Mouse (Mus musculus) gastrocnemius, postnatal 25 days (tissue): Measurements from ENCODE around the gene Rps6ka4. TPM values are rescaled to one million over a fixed set of nuclear protein-coding genes. Genes with fewer than 3 reads are reported as not detected.

Experiments used
- DNase-seq: peaks from one replicate; pipeline ENCODE4 v3.0.0; 2022
- total RNA-seq, 2 experiments: library from RNA; stranded (reverse); gene quantifications; 1 replicate in 1 of 2; 2 replicates in 1 of 2; pipeline ENCODE4 v1.2.3; 2021

The Rps6ka4 gene
- total RNA-seq, 2 experiments from 2014 or later = 6.7 to 7.2 TPM

DNA sequence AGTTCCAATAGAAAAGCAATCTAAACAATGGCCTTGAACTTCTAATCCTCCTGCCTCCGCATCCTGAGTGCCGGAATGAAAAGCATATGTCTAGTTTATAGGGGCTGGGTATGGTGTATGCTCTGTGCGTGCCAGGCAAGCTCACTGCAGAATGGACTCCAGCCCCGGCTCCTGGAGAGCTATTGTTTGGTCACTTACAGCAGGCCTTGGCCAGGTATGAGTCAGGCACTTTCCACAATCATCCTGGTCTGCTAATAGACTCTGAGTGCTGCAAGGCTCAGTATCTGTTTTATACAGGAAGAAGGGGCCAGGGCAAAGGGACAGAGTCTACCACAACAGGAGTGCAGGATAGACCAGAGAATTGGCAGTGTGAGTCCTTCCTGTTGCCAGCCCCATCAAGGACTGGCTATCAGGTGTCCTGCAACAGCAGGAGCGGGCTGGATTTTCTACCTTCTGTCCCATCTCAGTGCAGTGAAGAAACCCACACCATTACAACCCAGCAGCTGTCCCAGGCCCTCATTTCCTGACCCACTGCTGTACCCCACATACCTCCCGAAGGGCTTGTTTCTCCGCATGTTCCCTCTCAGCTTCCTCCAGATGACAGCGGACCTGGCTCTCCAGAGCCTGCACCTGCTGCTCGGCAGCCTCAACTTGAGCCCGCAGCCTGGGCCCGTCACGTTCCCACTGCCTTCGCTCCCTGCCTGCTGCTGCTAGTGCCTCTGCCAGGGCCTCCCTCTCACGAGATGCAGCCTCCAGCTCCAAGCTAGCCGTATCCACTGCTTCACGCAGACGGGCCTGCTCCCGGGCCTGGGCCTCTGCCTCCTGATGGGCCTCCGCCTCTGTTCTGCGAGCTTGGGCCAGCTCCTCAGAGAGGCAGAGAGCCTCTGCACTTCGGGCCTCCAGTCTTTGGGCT, 12.2 kb upstream of the Rps6ka4 start:
- DNase-seq = no peak

DNA sequence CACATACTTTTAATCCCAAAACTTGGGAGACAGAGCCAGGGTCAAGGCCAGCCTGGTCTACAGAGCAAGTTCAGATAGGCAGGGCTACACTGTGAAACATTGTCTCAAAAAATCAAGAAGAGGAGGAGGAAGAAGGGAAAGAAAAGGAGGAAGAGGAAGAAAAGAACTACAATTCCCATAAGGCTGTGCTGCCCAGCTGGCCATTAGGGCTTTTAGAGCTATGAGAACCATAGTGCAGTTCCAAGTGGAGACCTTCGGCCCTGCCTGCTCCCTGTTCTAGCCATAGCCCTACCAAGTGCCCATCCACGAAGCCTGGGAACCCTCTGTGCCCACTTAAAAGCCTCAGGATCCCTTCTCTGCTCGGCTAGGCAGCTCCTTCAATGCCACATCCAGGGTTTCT, 11.1 kb upstream of the Rps6ka4 start:
- no peak for DNase-seq

DNA sequence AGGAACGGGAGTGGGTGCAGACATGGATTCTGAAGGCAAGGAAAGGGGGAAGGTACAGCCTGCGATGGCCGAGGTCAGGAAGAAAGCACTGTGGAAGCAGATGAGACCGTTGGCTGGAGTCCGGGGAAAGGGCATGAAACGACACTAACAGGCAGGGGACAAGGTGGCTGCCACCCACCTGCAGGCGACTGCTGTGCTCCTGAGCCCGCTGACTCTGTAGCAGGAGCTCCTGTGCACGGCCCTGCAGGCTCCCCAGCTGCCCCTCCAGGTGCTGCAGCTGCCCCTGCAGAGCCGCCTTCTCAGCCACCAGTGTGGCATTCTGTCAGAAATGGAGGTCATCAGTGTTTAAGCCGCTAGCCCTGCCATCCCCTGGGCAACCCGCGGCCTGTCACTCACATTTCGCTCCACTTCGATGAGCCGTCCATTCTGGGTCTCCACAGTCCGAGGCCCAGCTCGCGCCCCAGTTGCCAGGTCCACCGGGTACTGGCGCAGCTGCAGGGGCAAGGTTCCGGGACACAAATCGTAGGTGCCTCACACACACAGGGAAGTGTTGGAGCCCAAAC, 9.2 kb upstream of the Rps6ka4 start:
- DNase-seq = no peak

DNA sequence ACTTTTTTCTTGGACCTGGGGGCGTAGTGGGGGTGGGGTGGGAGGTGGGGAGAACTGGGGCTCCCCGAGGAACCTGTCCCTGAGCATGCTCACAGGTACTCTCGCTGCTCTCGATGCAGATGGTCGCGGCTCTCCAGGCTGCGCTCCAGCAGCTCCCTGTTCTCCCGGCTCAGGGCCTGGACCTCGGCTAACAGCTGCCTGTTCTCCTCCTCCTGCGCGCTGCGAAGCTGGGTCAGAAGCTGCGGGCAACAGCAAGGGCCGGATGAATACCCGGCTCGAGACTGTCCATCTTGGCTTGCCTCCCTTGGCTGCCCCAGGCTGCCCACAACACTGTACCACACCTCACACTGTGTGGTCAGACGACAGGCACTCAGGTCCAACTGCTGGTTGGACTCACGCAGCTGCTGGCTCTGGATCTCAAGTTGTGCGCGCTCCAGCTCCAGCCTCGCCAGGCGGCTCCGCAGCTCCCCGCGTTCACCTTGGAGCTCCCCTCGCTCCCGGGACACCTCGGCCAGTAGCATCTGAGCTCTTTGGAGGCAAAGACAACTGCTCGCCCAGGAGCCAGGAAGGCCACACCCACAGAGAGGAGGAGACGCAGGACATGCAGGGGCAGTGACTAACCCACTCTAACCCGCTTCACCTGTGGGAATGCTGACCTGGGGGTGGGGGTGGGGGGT, 7.5 kb upstream of the Rps6ka4 start:
- DNase-seq = no peak

DNA sequence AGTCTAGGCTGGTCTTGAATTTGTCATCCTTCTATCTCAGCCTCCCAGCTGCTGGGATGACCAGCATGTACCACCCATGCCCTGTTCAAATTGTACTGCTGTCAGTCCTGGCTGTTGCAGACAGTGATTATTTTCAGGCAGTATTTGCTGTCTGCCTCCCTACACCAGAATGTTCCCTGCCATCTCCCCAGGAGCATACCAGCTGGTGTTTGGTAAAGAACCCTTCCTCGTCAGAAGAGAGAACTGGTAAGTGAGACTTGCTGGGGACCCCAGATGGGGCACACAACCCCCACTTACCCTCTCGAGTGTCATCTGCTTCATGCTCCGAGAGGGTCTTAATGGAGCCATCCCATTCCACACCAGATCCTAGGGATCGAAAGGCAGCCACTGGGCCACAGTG, 5.6 kb upstream of the Rps6ka4 start:
- DNase-seq = no peak

DNA sequence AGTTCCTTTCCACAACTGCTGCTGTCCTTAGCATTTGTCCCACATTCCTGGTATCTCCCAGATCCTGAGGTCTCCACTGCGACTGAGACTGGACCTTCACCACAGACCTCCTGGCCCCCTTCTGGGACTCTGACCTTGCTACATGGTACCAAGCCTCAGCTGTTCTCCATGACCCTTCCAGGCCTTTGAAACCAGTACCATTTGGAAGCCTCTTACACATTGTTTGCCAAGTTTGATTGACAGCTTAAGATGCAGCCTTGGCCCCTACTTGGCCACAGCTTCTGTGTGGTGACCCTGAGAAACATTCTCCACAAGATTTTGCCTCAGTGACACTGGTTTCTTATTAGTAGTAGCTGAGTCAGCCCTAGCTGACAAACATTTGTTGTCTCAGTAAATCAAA, 1.9 kb upstream of the Rps6ka4 start:
- DNase-seq = no peak

DNA sequence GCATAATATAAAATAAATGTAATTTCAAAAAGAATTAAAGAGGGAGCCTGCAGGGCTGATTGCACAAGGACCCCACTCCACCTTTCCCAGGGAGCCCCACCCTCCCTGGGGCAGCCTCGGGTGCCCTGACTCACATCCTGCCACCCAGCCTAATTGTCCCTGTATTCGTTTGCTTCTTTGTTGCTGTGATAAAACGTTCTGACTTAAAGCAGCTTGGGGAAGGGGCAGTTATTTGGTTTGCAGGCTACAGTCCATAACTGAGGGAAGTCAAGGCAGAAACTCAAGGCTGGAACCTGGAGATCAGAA, 809 bp upstream of the Rps6ka4 start:
- no peak for DNase-seq

DNA sequence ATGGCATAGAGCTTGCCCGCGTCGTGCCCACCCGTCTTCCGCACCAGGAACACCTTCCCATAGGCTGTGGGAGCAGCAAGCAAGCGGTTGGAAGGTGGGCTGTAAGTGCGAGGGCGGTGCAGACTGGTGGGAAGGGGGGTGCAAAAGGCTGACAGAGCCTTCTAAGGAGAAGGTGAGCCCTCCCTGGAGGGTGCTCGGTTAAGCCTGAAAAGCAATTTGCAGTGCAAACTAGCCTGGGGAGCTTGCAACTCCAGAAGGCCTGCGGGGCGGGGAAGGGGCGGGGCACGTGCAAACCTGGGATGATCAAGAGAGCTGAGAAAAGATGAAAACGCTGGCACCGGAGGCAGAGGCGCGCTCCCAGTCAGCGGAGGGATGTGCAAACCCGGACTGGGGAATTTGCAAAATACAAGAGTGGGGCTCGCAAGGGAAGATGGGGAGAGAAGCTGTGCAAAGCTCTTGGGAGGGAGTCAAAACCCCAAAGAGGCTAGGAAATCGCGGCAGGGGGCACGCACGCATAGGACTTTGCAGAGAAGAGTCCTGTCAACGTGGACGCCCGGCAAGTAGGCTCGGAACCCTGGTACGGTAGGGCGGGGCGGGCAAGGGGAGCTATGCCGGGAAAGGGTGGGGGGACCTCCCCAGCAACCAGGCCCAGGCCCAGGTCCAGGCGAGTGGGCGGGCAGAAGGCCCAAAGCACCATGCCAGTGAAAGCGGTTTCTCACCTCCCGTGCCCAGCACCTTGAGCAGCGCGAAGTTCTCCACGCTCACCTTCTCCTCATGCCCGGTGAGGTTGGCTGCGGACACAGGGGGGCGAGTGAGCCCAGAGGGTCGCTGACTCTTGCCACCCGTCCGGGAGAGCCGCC, 591 bp downstream of the Rps6ka4 start:
- DNase-seq = no peak

DNA sequence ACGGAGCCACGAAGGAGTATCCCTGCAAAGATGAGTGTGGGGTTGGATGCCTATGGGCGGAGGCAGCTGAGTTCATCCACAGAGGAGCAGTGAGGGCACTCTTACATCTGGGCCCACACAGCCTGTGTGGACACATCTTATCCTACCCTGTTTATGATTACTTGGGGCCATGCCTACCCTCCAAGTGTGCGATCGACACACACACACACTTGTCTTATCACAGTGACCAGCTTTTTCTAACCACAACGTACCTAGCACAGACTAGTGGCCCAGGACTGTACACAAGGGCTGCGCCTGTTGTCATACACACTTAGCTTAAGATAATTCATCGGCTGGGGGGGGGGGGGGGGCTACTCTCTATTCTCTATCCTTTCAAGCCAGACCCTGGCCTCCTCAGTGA, 8.1 kb downstream of the Rps6ka4 start:
- DNase-seq = no peak

DNA sequence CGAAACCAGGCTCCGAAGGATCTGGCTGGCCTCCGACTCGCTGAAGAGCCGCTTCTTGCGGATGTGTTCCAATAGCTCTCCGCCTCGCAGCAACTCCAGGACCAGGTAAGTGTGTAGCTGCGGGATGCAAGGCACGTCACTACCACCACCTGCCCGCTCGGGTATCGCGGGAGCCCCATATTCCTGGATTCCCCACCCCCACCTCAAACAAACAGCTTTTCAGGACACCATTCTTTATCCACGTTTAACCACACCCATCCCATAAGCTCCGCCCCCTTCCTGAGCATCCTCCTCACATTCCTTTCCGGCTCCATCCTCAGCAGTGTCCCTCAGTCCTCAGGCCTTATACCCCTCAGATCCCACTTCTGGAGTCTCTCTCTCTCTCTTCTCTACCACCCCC, 9.1 kb downstream of the Rps6ka4 start:
- DNase-seq = no peak

DNA sequence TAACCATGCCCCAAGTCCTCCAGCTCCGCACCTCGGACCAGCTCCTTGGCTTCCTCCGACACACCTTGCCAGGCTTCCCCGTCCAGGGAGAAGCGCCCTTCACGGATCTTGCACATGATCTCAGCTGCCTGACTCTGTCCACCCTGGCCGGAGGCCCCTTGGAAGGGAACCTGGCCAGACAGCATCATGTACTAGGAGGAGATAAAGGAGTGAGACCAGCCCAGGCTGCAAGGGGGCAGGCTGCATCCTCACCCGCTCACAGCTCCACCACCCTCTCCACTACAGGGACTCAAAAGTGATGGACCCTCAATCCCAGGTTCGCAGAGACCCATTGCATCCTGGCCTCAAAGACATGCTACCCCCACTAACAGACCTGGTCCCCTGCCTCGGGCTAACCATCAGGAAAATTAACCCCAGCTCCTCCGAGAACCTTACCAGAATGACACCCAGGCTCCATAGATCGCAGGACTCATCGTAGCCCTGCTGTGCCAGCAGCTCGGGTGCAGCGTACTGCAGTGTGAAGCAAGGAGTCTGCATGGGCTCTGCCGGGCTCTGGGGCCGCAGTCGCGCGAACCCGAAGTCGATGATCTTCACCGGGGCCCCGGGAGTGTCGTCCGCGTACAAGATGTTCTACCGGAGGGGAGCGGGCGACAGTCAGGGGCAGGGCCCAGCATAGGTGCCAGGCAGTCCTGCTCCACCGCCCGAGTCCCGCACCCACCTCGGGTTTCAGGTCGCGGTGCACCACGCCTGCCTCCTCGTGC, 9.7 kb downstream of the Rps6ka4 start:
- DNase-seq = no peak

DNA sequence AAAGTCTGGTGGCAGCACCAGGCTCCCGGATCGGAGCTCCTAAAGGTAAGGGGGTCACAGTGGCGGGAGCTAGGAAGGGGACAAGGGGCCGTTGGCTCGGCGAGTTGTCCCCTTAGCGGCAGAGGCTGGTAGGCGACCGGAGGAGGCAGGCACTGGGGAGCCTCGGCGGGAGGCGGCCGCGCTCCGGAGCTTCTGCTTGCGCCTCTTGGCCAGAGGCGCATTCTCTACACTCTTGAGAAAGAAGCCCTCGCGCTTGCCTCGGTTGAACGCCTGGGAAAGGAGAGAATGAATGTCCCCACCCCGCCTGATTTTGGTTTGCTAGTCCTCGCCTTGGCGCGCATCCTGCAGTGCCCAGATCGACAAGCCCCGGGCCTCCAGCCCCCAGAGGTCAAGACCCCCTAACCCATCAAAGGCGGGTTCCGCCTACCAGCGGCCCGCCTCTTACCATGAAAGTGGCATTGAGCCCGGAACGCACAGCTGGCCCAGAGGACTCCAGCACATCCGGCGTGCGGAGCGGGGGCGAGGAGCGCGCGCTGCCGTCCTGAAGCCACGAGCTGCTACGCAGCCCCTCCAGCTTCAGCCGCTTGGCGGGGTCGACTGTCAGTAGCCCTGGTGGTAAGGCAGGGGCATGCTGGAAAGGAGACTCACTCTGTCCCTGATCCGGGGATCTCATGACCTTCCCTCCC, 10.4 kb downstream of the Rps6ka4 start:
- DNase-seq = no peak

DNA sequence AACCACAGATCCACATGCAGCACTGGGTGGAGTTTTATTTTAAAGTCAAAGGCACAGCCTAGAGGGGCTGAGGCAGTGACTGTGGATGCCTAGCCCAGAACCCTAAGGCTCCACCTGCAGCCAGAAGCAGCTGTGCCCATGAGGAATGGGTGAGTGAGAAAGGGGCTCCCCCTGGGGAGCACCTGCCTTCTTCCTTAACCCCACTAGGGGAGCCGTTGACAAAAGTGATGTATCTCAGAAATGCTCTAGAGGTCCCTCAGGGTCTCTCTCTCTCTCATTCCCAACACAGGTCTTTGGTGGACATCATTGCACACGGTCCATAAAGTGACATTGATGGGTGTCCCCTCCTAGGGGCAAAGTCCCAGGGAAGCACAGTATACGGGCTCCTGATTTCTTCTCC, 11.4 kb downstream of the Rps6ka4 start:
- no peak for DNase-seq

DNA sequence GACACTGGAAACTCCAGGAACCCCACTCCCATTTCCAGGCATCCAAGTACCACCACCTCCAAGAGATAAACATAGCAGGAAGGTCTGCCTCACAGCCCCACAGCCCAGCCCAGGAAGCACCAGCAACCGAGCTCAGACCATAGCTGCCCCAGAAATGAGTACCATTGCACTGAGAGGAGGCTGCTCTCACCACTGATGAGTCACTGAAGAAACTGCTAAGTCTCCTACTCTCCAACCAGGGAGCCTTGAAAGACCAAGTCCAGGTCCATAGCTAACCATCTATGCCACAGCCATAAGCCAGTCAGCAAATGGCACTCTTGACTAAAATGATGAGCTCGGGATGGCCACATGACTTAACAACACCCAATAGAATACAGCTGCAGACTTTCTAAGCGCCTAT, 13.8 kb downstream of the Rps6ka4 start:
- no peak for DNase-seq

DNA sequence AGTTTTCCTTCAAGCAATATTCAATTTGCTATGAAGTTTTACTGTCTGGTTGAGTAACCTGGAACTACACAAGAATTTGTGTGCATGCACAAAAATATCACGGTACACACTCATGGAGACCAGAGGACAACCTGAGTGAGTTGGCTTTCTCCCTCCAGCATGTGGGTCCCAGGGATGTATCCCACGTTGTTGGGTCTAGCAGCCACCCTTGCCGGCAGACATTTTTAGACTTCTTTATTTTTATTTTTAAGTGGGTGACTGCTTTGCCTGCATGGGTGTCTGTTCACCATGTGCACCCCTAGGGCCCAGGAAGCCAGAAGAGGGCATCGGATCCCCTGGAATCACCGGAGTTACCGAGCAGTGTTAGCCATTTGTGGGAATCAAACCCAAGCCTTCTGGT, 15.1 kb downstream of the Rps6ka4 start:
- DNase-seq = no peak

DNA sequence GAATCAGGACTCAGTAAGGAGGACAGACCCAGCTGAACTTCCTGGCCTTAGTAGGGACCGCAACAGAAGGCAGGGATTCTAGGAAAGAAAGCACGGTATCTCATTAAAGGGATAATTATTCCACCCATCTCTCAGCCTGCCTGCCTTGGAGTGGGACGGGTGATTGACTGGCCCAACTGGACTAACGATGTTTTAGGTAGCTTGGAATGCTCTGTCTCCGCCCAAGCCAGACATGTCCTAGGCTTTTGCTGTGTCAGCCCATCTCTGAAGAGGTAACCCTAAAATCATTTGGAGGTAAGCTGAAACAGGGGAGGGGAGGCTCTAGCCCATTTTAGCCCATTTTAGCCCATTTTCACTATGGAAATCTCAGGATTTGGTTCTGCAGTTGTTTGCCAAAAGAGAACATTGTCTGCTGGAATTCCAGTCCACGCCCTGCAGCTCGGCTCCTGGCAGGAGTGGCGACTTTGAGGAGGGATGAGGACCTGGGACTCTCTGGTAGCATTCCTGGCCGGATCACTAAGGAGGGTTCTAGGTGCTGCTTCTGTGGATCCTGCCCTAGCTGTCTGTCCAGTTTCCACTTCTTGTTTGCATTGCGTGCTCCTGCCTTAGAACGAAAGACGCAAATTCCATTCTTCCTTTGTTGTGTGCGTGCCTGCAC, 19.8 kb downstream of the Rps6ka4 start:
- DNase-seq = no peak

DNA sequence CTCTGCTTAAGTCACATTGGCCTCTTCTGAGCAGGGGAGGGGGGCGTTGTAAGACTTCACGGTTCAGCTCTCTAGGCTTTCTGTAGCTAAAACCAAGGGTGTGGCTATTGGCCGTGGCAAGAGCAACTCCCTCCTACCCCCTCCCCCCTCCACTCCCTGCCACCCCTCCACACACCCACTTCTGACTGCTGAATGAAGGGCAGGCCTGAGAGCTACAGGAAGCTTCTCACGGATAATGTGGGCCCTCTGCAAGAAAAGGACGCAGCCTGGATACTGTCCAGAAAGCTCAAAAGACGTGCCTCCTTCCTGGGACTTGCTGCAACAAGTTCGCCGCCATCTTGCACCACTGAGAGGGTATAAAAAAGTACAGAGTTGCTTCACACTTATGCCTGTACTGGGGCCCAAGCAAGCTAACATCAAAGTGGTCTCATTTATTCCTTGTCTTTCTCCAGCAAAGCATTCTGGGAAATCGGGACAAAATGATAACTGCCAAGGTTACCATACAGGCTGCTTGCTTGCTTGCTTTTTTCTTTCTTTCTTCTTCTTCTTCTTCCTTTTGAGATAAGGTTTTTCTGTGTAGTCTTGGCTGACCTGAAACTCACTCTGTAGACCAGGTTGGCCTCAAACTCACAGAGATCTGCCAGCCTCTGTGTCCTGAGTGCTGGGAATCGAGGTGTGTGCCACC, 21.2 kb downstream of the Rps6ka4 start:
- no peak for DNase-seq

DNA sequence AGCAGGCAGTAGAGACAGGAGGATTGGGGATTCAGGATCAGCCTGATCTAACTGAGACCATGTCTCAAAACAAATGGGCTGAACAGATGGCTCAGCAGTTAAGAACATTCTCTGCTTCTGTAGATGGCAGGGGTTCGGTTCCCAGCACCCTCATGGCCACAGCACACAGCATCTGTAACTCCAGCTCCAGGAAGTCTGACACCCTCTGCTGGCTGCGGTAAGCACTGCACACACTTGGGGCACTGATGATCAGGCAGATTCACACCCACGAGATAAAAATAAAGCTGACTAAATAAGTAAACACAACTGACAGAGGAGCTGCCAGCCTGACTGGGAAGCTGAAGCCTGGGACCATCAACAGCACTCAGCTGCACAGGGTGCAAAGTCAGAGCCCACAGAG, 25.5 kb downstream of the Rps6ka4 start:
- no peak for DNase-seq

DNA sequence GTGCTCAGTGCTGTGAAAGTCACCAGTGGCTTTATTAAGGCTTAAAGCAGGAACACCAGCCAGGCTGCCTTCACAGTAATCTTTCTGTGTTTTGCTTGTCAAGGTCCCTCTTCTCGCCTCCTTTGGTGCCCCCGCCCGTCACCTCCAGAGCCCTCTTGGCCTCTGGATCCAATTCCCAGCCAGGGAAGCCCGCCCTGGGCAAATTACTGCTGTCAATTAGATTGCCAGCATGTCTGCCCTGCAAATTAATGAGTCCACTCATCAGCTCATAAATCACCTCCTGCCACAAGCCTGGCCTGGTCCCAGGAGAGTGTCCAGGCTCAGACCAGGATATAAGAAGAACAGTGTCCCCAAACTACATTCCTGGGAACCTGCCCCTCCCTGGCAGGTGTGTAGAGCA, 26.1 kb downstream of the Rps6ka4 start:
- no peak for DNase-seq
